Comparison of ENCODE assay signal across 8 mouse cellular contexts in genomic region chr16:11175100-11175488, GRCm38 (mm10). TPM values are rescaled to one million over a fixed set of nuclear protein-coding genes. Genes with fewer than 3 reads are reported as not detected.
A peak's percentile ranks its signal among the peaks of the same experiment; 100 is the strongest.
DNase-seq lines count a peak whose midpoint lies in the region; ATAC-seq and TF ChIP-seq lines count a peak whose summit lies in the region.

No protein-coding gene starts in this region.

- no peak for DNase-seq in lung, postnatal 14 days
- DNase-seq in embryonic facial prominence, embryonic 14.5 days (ENCODE audit: low spot score), result no peak
- DNase-seq in limb, embryonic 10.5 days (ENCODE audit: low spot score), result no peak
- no peak for DNase-seq in adrenal gland, adult 2 months
- DNase-seq in layer of hippocampus, adult 18-20 months (ENCODE audit: low spot score in 2 of 2), result no peak
- no peak for DNase-seq in natural killer cell, adult 2 months (ENCODE audit: low spot score in 2 of 2)

- no peak for TF ChIP-seq CTCF in small intestine, adult 2 months (IDR thresholded peaks at IDR 0.05; ENCODE audit: extremely low read depth, insufficient read length, insufficient replicate concordance, low read depth, low read length)

- no peaks in the 10 kb centered on the region for H3K27me3 ChIP-seq in lung, embryonic 15.5 days
- H3K27me3 ChIP-seq in embryonic facial prominence, embryonic 14.5 days (replicated peaks; ENCODE audit: control insufficient read depth, insufficient read depth, low read length), result no peaks in the 10 kb centered on the region
- peaks cover 9% of the 10 kb centered on the region; the same call in 1 of the 2 replicates for H3K27me3 ChIP-seq in limb, embryonic 10.5 days (ENCODE audit: low read depth, poor library complexity, severe bottlenecking)
- no peaks in the 10 kb centered on the region for H3K27me3 ChIP-seq in small intestine, adult 2 months (ENCODE audit: control insufficient read depth, insufficient read depth, low read length)

- peaks cover 13% of the 10 kb centered on the region for H3K4me1 ChIP-seq in lung, embryonic 15.5 days
- peaks cover 13% of the 10 kb centered on the region for H3K4me1 ChIP-seq in embryonic facial prominence, embryonic 14.5 days (ENCODE audit: control insufficient read depth, insufficient read depth, low read length)
- peaks cover 25% of the 10 kb centered on the region for H3K4me1 ChIP-seq in limb, embryonic 10.5 days
- H3K4me1 ChIP-seq in small intestine, adult 2 months (ENCODE audit: control insufficient read depth, insufficient read depth, insufficient read length, low read length), result peaks cover 23% of the 10 kb centered on the region

- H3K27ac ChIP-seq in lung, embryonic 15.5 days, result peak overlapping the region; percentile 79
- peak overlapping the region; percentile 91 for H3K27ac ChIP-seq in embryonic facial prominence, embryonic 14.5 days (replicated peaks; ENCODE audit: low read depth, low read length)
- peak overlapping the region; percentile 92 for H3K27ac ChIP-seq in limb, embryonic 10.5 days
- H3K27ac ChIP-seq in small intestine, adult 2 months (ENCODE audit: insufficient read depth, low read depth, low read length), result peak overlapping the region; percentile 95

- peak overlapping the region; percentile 64 for H3K4me2 ChIP-seq in lung, embryonic 15.5 days
- peak overlapping the region; percentile 85 for H3K4me2 ChIP-seq in embryonic facial prominence, embryonic 14.5 days (ENCODE audit: low read depth, low read length)

- WGBS in lung, embryonic 15.5 days, result 10% methylated on average over 9 of the region's 9 CpGs
- 3% methylated on average over 9 of the region's 9 CpGs for WGBS in embryonic facial prominence, embryonic 14.5 days
- 16% methylated on average over 9 of the region's 9 CpGs for WGBS in limb, embryonic 10.5 days
- 1% methylated on average over 9 of the region's 9 CpGs for WGBS in small intestine, adult 2 months

- ATAC-seq in lung, embryonic 15.5 days (ENCODE audit: borderline replicate concordance, extremely low read depth, low FRiP score, low TSS enrichment), result no peak
- no peak for ATAC-seq in embryonic facial prominence, embryonic 14.5 days (ENCODE audit: low read depth)

- no peak for TF ChIP-seq POLR2A in small intestine, adult 2 months (IDR thresholded peaks at IDR 0.05; ENCODE audit: low read depth, low read length)

- H3K9me3 ChIP-seq in lung, embryonic 15.5 days, result no peaks in the 10 kb centered on the region
- H3K9me3 ChIP-seq in embryonic facial prominence, embryonic 14.5 days (ENCODE audit: control insufficient read depth, low read length), result no peaks in the 10 kb centered on the region
- no peaks in the 10 kb centered on the region for H3K9me3 ChIP-seq in limb, embryonic 10.5 days (replicated peaks)

- 0 out of 2 replicates have a peak, but pooled peaks cover 2% of the 10 kb centered on the region for H3K36me3 ChIP-seq in lung, embryonic 15.5 days
- H3K36me3 ChIP-seq in embryonic facial prominence, embryonic 14.5 days (ENCODE audit: control insufficient read depth, insufficient read depth, low read length), result no peaks in the 10 kb centered on the region
- no peaks in the 10 kb centered on the region for H3K36me3 ChIP-seq in limb, embryonic 10.5 days
- no peaks in the 10 kb centered on the region for H3K36me3 ChIP-seq in small intestine, adult 2 months (ENCODE audit: control insufficient read depth, insufficient read depth, low read length)

- peak overlapping the region; percentile 86 for H3K9ac ChIP-seq in lung, embryonic 15.5 days
- H3K9ac ChIP-seq in embryonic facial prominence, embryonic 14.5 days (ENCODE audit: low read depth, low read length), result peak overlapping the region; percentile 90

- H3K4me3 ChIP-seq in lung, embryonic 15.5 days, result peak overlapping the region; percentile 83
- H3K4me3 ChIP-seq in embryonic facial prominence, embryonic 14.5 days (ENCODE audit: low read depth, low read length), result peak overlapping the region; percentile 97
- peak overlapping the region; percentile 92 for H3K4me3 ChIP-seq in limb, embryonic 10.5 days
- H3K4me3 ChIP-seq in small intestine, adult 2 months (ENCODE audit: low read depth, low read length), result peak overlapping the region; percentile 96

RNA-seq across cellular contexts. Expression of gene Zc3h7a, which starts 1.1 kb away (rescaled TPM):
- 86.7 and 92.9 TPM in 2 replicates for polyA plus RNA-seq in lung, embryonic 15.5 days (2015; fragmentation: Nextera tagmentation; extraction: Ambion mirVana)
- 99.2 and 102 TPM in 2 replicates for polyA plus RNA-seq in embryonic facial prominence, embryonic 14.5 days (2014; fragmentation: Nextera tagmentation; extraction: Ambion mirVana)
- polyA plus RNA-seq in limb, embryonic 10.5 days (2016; fragmentation: Nextera tagmentation; extraction: Ambion mirVana), result 61.9 and 71.3 TPM in 2 replicates
- polyA plus RNA-seq in small intestine, adult 2 months (2012; rRNA removed), result 13.1 and 23.2 TPM in 2 replicates
- 10 to 100 TPM; 46.7 to 79.2 TPM for total RNA-seq in adrenal gland, adult 2 months (2021)
- polyA plus RNA-seq in adrenal gland, adult 2 months (2012; rRNA removed), result 12.3 and 15.0 TPM in 2 replicates
- total RNA-seq in layer of hippocampus, adult 18-20 months (2021), result 10 to 100 TPM; 59.9 to 62.2 TPM

RNA-seq across cellular contexts. Expression of gene Rsl1d1, which starts 28.0 kb away (rescaled TPM):
- polyA plus RNA-seq in lung, embryonic 15.5 days (2015; fragmentation: Nextera tagmentation; extraction: Ambion mirVana), result 155 and 163 TPM in 2 replicates
- 169 and 188 TPM in 2 replicates for polyA plus RNA-seq in embryonic facial prominence, embryonic 14.5 days (2014; fragmentation: Nextera tagmentation; extraction: Ambion mirVana)
- polyA plus RNA-seq in limb, embryonic 10.5 days (2016; fragmentation: Nextera tagmentation; extraction: Ambion mirVana), result 278 and 326 TPM in 2 replicates
- 0.39 and 0.98 TPM in 2 replicates for polyA plus RNA-seq in small intestine, adult 2 months (2012; rRNA removed)
- total RNA-seq in adrenal gland, adult 2 months (2021), result 10 to 100 TPM; 65.7 to 82.2 TPM
- 1.3 TPM in 2 replicates for polyA plus RNA-seq in adrenal gland, adult 2 months (2012; rRNA removed)
- 10 to 100 TPM; 52.0 to 55.9 TPM for total RNA-seq in layer of hippocampus, adult 18-20 months (2021)

RNA-seq across cellular contexts. Expression of gene Txndc11, which starts 40.6 kb away (rescaled TPM):
- polyA plus RNA-seq in lung, embryonic 15.5 days (2015; fragmentation: Nextera tagmentation; extraction: Ambion mirVana), result 32.3 and 34.6 TPM in 2 replicates
- polyA plus RNA-seq in embryonic facial prominence, embryonic 14.5 days (2014; fragmentation: Nextera tagmentation; extraction: Ambion mirVana), result 37.8 and 42.4 TPM in 2 replicates
- polyA plus RNA-seq in limb, embryonic 10.5 days (2016; fragmentation: Nextera tagmentation; extraction: Ambion mirVana), result 27.9 and 33.4 TPM in 2 replicates
- polyA plus RNA-seq in small intestine, adult 2 months (2012; rRNA removed), result 29.7 and 39.1 TPM in 2 replicates
- total RNA-seq in adrenal gland, adult 2 months (2021), result 10 to 100 TPM; 33.2 to 72.4 TPM
- 25.9 and 38.3 TPM in 2 replicates for polyA plus RNA-seq in adrenal gland, adult 2 months (2012; rRNA removed)
- total RNA-seq in layer of hippocampus, adult 18-20 months (2021), result 10 to 100 TPM; 26.4 to 28.5 TPM

Comparison
In these comparisons a context has a peak if more than half of its experiments do, and no peak if none do; other contexts are left out.
1. RNA of gene Rsl1d1, which starts 28.0 kb away (polyA plus RNA-seq): 278 to 326 TPM in limb, embryonic 10.5 days, 169 to 188 TPM in embryonic facial prominence, embryonic 14.5 days and 155 to 163 TPM in lung, embryonic 15.5 days; 1.3 TPM in adrenal gland, adult 2 months and 0.39 to 0.98 TPM in small intestine, adult 2 months; every median in the first group is over 10 times any median in the second.
2. Peak in every context shown above with its lines, with median percentiles within 50 percentile points of each other: H3K27ac ChIP-seq and H3K4me3 ChIP-seq.